Mouse (Mus musculus): ENCODE measurements around the gene Tpmt. TPM values are rescaled to one million over a fixed set of nuclear protein-coding genes. Genes with fewer than 3 reads are reported as not detected.

The Tpmt gene
- polyA plus RNA-seq, 1 experiment from 2014 or later: 23.6 TPM

Other genes starting within 250 kb of the Tpmt start
- gene Kif13a, start 114.9 kb downstream of the Tpmt start, polyA plus RNA-seq (2015; fragmentation: Nextera tagmentation; extraction: Ambion mirVana): 7.5 and 11.4 TPM in 2 replicates
- 14.1 and 15.0 TPM in 2 replicates for gene Nhlrc1, start 29.9 kb downstream of the Tpmt start, polyA plus RNA-seq (2015; fragmentation: Nextera tagmentation; extraction: Ambion mirVana)
- gene Kdm1b, start 1.2 kb downstream of the Tpmt start, polyA plus RNA-seq (2015; fragmentation: Nextera tagmentation; extraction: Ambion mirVana): 21.8 and 22.3 TPM in 2 replicates
- 181 and 205 TPM in 2 replicates for gene Dek, start 61.5 kb upstream of the Tpmt start, polyA plus RNA-seq (2015; fragmentation: Nextera tagmentation; extraction: Ambion mirVana)
- 0.37 and 0.38 TPM in 2 replicates for gene Rnf144b, start 77.9 kb upstream of the Tpmt start, polyA plus RNA-seq (2015; fragmentation: Nextera tagmentation; extraction: Ambion mirVana)